Mouse (Mus musculus) heart, adult 11 months (tissue): ENCODE data around the gene Sgf29.

Source experiments
- DNase-seq: peaks from one replicate; pipeline ENCODE4 v3.0.0; 2022

Sgf29 gene

DNA sequence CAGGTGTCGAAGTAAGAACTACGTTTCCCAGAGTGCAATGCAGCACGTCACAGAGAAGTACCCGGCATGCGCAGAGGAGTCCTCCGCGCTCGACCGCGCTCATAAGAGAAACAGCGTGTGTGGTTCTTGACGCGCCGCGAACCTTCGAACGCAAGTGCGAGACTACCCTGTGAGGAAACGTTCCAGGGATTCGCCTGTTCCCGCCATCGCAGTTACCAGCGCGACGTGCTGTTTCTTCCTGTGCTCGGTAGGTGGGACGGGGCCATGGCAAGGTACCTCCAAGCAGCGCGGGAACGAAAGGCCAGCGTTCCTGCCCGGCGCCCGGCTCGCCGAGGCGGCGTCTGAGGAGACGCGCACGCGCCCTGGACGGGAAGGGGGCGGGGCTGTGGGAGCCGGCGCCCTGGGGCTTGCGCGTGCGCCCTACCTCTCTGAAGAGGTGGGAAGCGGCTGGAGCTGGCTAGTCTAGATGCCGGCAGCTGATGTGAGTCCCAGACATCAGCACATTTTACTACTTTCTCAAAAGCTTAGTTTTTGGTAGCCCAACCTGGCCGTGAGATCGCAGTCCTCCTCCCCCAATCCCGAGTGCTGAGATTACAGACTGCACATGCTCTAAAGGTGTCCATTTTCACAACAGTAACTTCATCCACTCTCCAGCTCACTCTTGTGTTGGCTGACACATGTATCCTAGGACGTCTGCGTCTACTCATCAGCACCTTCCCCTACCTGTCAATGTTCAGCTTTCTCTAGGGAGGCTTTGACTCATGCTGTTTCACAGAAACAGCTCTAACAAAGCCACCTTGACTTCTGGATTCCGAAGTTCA lies at the start of gene Sgf29:
TSS of gene Sgf29 (plus strand) at position 79 of the 821 bp plus-strand sequence.
- peak; percentile 99 for DNase-seq

DNA sequence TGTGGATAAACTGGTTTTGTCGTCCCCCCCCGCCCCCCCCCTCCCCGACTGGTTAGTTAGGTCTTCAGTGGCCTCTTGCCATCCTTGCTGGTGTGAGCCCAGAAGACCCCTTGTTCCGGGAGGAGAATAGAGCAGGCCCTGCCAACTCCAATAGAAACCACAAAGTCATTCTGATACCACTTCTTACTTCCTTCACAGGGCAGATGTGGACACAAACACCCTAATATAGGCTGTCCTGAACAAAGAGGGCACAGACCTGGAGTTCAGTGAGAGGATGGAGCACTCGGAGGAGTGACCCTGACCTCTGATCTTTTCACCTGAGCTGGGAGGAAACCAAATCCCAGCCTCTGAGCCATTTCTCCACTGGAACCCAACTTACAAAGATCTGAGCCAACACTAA lies 47.2 kb upstream of the Sgf29 start:
- DNase-seq: no peak

GRCm38 (mm10) chr7:126602650-126603049 lies 46.5 kb upstream of the Sgf29 start:
- DNase-seq: no peak

GRCm38 (mm10) chr7:126606611-126607010 lies 42.5 kb upstream of the Sgf29 start:
- DNase-seq: no peak

DNA sequence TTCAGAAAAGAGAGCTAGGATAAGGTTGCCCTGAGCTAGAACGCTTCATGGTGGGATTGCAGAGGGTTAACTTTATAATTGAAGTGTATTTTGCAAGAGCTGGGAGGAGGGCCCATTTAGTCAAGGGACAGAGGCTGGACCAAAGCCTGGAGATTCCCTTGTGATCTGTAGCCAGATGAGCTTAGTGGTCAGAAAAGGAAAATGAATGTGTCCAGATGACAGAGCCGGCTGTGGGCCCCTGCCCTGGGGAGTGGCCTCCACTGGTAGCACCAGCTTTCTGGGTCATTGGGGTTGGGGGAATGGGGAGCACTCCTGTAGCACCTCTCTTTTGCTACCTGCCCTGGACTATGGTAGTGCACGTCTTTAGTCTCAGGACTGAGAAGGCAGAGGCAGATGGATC lies 42.0 kb upstream of the Sgf29 start:
- peak; percentile 96 for DNase-seq

GRCm38 (mm10) chr7:126607796-126608195 lies 41.3 kb upstream of the Sgf29 start:
- DNase-seq: peak; percentile 85

- DNase-seq: no peak
Measured at GRCm38 (mm10) chr7:126612736-126613135, 36.4 kb upstream of the Sgf29 start.

GRCm38 (mm10) chr7:126616707-126617106 lies 32.4 kb upstream of the Sgf29 start:
- DNase-seq: no peak

GRCm38 (mm10) chr7:126619559-126620275 lies 29.4 kb upstream of the Sgf29 start:
- no peak for DNase-seq

DNA sequence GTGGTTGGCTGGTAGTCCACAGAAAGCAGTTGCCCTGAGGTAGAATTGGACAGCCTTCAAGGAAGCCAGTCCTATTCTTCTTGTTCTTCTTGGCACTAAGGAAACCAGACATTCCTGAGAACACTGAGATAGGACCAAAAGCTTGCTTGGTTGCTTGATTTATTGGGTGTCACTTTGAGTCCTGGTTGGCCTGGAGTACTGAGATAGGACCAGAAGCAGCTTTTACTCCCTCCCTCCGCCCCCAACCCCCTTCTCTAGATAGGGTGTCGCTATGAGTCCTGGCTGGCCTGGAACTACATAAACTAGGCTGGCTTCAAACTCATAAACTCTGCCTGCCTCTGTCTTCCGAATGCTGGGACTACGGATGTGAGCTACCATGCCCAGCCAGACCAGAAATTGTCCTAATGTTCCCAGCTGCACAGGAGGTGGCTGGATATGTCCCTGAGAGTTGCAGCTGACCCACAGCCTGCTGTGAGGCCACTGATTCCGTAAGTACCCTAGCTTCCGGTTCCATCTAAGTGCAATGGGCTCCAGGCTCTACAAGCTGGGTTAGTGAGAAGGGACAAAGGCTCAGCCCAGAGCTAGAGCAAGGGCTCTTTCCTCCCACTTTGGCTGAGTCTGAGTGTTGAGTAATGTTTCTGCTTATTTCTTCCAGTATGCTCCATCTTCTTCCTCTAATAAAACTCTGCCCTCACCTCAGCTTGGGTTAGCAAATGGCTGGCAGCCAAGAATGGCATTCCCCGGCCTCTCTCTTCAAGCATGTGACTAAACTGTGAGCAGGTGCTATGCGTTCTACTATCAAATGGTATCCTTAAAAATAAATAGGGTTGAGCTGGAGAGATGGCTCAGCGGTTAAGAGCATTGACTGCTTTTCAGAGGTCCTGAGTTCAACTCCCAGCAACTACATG lies 27.4 kb upstream of the Sgf29 start:
- DNase-seq: no peak

DNA sequence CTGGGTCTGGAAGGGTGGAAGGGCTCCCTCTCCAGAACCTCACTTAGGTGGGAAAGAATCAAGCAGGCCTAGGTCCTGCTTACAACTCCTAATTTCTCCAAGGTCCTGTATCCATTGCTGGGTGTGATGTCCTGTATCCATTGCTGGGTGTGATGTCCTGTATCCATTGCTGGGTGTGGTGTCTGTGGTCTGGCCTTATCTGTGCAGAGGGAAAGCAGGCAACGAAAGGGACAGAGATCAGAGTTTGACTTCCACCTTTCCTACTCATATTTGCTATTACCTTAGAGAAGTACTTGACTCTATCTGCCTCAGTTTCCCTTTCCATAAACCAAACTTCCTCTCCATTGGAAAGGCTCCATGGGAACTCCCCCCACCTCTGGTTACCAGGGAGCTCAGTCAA lies 25.7 kb upstream of the Sgf29 start:
- DNase-seq: no peak

DNA sequence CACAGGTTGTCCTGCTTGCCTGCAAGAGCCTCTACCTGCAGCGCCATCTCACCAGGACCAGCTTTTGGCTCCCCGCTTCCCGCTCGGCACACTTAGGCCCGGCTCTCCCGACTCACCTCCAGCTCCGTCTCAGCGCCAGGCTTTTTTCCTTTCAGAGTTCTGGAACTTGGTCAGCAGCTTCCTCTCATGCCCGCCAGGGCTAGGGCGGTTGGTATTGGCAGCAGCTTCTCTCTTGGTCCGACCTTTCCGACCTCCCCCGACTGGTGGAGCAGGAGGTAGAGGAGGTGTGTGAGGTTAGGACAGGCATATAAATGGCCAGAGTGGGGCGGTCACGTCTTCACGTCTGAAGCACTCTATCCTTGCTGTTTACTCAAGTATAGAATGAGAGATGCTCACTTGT lies 24.3 kb upstream of the Sgf29 start:
- peak; percentile 93 for DNase-seq

DNA sequence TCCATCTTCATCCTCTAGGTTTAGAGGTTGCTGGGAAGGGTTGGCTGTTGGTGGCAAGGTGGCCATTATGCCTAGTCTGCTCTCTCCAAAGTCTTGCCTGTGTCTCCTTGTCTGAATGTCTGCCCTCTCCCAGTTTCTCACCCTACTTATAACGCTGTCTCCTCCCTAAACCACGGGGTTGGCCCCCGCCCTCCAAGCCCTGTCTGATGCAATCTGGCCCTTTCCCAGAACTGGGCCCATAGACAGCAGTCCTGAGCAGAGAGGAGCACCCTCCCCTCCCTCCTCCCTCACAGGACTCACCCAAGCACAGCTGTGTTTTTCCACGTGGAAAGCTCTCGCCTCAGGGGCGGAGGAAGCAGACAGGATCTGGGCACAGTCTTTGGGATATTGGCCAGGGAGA lies 23.7 kb upstream of the Sgf29 start:
- DNase-seq: peak; percentile 99

- no peak for DNase-seq
Measured at GRCm38 (mm10) chr7:126625807-126626600, 23.1 kb upstream of the Sgf29 start.

DNA sequence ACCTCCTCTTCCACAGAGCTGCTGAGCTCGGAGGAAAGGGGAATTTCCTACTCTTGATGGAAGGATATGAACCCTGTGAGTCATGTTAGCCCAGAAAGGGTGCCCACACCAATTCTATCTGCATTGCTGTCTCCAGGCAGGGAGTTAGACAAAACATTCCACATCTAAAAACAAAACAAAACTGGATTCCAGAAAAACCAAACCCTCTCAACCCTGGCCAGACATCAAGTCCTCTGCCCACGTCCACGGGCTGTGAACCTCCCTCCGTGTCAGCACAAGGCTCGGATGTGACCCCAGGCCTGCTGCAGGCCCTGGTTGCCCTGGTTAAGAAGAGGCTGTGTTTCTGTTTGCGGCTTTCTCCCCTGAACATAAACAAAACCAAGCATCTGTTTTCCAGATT lies 21.0 kb upstream of the Sgf29 start:
- DNase-seq: peak; percentile 92

DNA sequence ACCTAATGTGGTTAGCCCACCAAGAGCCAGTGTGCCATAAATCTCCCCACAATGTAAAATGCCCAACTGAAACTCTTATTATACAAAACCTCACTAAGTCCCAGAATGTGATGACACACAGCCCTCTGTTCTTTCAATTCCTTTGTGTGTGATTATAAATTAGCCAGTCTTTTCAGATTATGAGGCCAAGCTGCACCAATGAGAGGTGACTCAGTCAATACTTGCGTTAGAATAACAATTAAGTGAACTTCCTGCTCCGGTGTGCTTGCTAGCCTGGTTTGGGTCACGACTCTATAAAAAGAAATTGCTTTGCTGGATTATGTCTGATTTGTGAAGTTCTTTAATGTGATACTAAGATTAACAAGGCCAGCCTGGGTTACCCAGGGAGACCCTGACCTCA lies 19.2 kb upstream of the Sgf29 start:
- no peak for DNase-seq

GRCm38 (mm10) chr7:126630824-126631518 lies 18.1 kb upstream of the Sgf29 start, which contains the start of gene Nupr1:
Gene Nupr1 (minus strand): TSS chr7:126630861.
- DNase-seq: no peak

GRCm38 (mm10) chr7:126632478-126632877 lies 16.6 kb upstream of the Sgf29 start:
- DNase-seq: no peak

- DNase-seq: no peak
Measured at GRCm38 (mm10) chr7:126635375-126635774, 13.7 kb upstream of the Sgf29 start.

DNA sequence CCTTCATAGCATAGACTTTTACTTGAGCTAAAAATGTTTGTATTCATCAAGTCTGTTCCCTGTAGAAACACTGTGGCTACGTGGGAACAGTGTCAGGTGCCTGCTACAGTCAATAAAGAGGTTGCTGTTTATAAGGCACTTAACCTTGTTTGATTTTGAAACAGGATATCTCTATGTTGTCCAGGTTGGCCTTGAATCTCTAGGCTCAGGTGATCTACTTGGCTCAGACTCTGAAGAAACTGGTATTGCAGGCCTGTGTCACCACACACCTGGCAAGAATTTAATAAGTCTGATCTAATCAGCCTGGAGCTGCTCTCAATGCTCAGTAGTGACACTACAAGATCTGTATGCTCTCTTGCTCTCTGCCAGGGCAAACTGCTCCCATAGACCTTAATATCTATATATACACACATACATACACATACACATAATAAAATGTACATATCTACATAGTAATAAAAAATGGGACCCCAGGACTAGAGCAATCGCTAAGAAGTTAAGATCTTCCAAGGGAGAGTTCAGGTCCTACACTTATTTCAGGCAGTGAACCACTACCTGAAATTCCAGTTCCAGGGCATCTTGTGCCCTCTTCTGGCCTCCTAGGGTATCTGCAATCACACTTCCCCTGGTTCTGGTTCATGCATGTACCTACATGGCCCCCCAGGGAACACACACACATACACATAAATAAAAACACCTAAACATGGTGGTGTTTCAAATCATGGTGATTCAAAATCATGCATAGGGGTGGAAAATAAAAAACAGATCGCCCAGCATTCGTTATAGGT lies 12.2 kb upstream of the Sgf29 start:
- peak; percentile 90 for DNase-seq
